Mouse (Mus musculus) duodenum, adult 2 months (tissue): ENCODE measurements around the gene Srek1ip1. TPM values are rescaled to one million over a fixed set of nuclear protein-coding genes. Genes with fewer than 3 reads are reported as not detected.

Source experiments
- polyA plus RNA-seq: library from polyadenylated mRNA; depleted of rRNA; stranded (reverse); fragments of >200 nt; gene quantifications from 2 replicates; pipeline ENCODE4 v1.2.3, GENCODE M21; 2012; ENCODE audit warnings: low replicate concordance; rRNA removed

Srek1ip1 gene
- 3.2 and 4.4 TPM in 2 replicates for polyA plus RNA-seq

DNA sequence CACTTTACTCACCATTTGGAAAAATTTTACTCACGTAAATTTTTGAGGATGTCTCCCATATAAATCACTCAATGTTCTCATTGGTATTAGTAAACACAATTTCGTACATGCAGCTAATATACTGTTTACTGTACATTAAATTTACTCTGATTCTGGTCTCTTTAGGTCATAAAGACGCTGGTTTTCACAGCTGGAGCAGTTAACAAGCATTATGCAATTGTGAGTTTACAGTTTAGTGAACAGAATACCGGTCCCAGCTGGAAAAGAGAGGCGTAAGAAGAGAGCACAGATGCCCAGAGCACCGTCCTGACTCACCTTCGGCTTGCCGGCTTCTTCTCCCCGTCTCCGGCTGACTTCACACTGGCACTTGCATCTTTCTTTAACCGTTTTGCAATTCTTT, at the start of gene Srek1ip1:
Srek1ip1 (plus strand) TSS at position 301 of the 400 bp plus-strand sequence.

DNA sequence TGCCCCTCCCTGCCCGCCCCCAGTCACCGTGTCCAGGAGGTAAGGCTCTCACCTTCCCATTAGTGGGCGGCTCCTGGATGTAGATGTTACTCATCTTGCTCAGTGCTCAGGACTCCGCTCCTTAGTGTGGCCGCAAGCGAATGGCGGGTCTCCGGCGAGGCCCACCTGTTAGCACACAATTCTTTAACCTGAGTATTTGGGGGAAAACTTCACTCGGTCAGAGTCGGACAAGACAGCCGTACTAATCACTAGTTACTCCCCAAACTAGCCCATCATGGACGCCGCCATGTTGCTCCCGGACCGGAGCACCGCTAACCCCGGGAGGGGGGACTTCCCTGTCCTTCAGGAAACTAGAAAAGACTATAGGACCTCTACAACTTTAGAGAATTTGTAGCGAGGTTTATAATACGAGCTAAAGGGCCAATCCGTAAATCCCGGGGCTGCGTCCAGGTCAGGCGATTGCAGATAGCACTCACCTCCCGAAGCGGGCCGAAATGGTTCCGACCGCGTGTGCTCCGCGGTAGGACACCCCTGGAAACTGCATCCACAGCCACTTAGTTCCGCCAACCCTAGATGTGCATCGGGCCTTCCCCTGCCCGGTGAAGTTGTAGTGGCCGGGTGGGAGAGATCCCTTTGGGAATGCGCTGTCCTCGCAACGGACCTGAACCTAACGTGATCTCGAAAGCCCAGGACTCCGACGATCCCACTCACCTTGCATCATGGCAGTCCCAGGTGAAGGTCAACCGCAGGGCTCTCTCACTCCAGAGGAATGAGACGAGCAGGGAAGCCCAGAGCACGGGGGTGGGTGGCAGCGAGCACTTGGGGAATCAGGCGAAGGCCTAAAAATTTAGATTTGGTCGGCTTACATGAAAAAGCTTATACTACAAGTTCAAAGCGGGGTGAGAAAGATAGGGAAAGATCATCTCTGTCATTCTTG, 24.6 kb downstream of the Srek1ip1 start, which contains the start of gene Cwc27:
Cwc27 (minus strand) TSS at position 508 of the 937 bp plus-strand sequence.

DNA sequence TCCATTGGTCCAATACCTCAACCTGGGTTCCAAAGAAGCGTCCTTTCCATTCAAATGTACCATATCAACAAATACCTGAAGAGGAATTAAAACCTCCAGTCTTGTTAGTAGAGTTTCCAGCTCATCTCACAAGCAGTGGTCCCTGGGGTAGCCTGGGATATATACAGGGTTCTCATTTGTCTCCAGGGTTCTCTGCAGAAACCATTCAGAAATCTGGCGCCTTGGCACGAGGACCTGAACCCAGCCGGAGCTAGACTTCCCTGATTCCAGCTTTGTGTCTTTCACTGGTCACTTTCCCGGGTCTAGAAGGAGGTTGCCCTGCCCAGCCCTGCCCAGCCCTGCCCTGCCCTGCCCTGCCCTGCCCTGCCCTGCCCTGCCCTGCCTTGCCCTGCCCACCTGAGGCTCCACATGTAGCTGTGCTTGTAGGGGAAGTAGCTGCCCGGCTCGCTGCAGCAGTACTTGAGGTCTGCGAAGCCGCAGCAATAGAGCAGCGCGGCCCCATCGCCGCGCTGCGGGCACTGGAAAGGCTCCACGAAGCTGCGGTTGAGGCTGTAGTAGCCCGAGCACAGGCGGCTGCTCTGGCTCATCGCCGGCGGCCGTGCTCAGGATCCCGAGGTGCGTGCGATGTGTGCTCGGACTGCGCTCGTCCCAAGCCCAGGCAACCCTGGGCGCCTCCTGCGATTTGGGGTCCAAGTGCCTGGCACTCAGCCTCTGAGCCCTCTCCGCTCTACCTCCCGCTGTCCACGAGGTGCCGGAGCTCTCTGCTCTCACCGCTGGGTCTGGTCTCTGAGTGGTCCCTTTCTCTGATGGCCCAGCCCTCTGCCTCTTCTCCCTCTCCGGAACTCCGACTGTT, 71.1 kb downstream of the Srek1ip1 start, which contains the start of gene Shisal2b:
Shisal2b (minus strand) TSS at position 767 of the 853 bp plus-strand sequence.

Other genes with a start within 250 kb of the Srek1ip1 start
- gene Cwc27, start 24.7 kb downstream of the Srek1ip1 start, polyA plus RNA-seq, result 0.39 and 1.1 TPM in 2 replicates
- gene Shisal2b, start 71.4 kb downstream of the Srek1ip1 start, polyA plus RNA-seq, result 0.48 TPM in 1 of 2 replicates, not detected in the other